Mouse (Mus musculus) skeletal muscle tissue, adult 2 months (tissue): ENCODE measurements around the gene Sergef.

Experiments
- DNase-seq: peaks from one replicate; pipeline ENCODE4 v3.0.0-alpha.2; 2012; ENCODE audit warnings: low read depth, low spot score

Gene Sergef

GRCm38 (mm10) chr7:46616429-46617005, 23.1 kb downstream of the Sergef start:
- DNase-seq: peak; percentile 85

GRCm38 (mm10) chr7:46615256-46615977, 24.2 kb downstream of the Sergef start:
- peak; percentile 86 for DNase-seq

- DNase-seq: no peak
These were observed 25.3 kb downstream of the Sergef start for GRCm38 (mm10) chr7:46614263-46614662.

- DNase-seq: no peak
These were observed 26.5 kb downstream of the Sergef start for GRCm38 (mm10) chr7:46613091-46613490.

- no peak for DNase-seq
These were observed 27.1 kb downstream of the Sergef start for GRCm38 (mm10) chr7:46612421-46612937.

GRCm38 (mm10) chr7:46611970-46612369, 27.6 kb downstream of the Sergef start:
- DNase-seq: no peak

- peak; percentile 66 for DNase-seq
These were observed 30.3 kb downstream of the Sergef start for GRCm38 (mm10) chr7:46609317-46609716.

GRCm38 (mm10) chr7:46607428-46608055, 32.1 kb downstream of the Sergef start:
- DNase-seq: peak; percentile 58

- DNase-seq: no peak
These were observed 32.6 kb downstream of the Sergef start for GRCm38 (mm10) chr7:46607031-46607426.

GRCm38 (mm10) chr7:46606391-46607030, 33.1 kb downstream of the Sergef start:
- peak; percentile 70 for DNase-seq

GRCm38 (mm10) chr7:46603051-46603450, 36.6 kb downstream of the Sergef start:
- no peak for DNase-seq

- DNase-seq: no peak
These were observed 37.5 kb downstream of the Sergef start for GRCm38 (mm10) chr7:46602079-46602478.

- DNase-seq: no peak
These were observed 38.5 kb downstream of the Sergef start for GRCm38 (mm10) chr7:46601097-46601496.

- DNase-seq: no peak
These were observed 42.6 kb downstream of the Sergef start for GRCm38 (mm10) chr7:46597006-46597405.

- DNase-seq: no peak
These were observed 48.1 kb downstream of the Sergef start for GRCm38 (mm10) chr7:46591546-46591945.

- no peak for DNase-seq
These were observed 50.4 kb downstream of the Sergef start for GRCm38 (mm10) chr7:46589181-46589580.

- no peak for DNase-seq
These were observed 51.6 kb downstream of the Sergef start for GRCm38 (mm10) chr7:46588005-46588404.

- DNase-seq: peak; percentile 31
These were observed 52.1 kb downstream of the Sergef start for GRCm38 (mm10) chr7:46587466-46587865.

- DNase-seq: no peak
These were observed 52.9 kb downstream of the Sergef start for GRCm38 (mm10) chr7:46586621-46587216.

- no peak for DNase-seq
These were observed 56.9 kb downstream of the Sergef start for GRCm38 (mm10) chr7:46582750-46583149.

- no peak for DNase-seq
These were observed 58.2 kb downstream of the Sergef start for GRCm38 (mm10) chr7:46581358-46581930.
